Mouse (Mus musculus) midbrain, embryonic 14.5 days (tissue): ENCODE data around the gene Pgc. TPM values are rescaled to one million over a fixed set of nuclear protein-coding genes. Genes with fewer than 3 reads are reported as not detected.

Experiments used
- ATAC-seq: fragments of 200-750 bp; cut with Nextera tagmentation; 2 replicates; pipeline ENCODE4 v1.8.0; 2017; ENCODE audit warnings: moderate number of reproducible peaks, moderate library complexity; ENCODE audit not compliant: low FRiP score, low TSS enrichment
- DNase-seq: peaks from one replicate; pipeline ENCODE4 v3.0.0-alpha.2; 2015
- H3K27ac ChIP-seq: fragments of 300-500 bp; sonication (generic); replicated peaks from 2 replicates; pipeline ENCODE4 v1.5.1; 2014; ENCODE audit warnings: mild to moderate bottlenecking, low read depth, low read length, moderate library complexity
- H3K27me3 ChIP-seq: fragments of 300-500 bp; sonication (generic); 2 replicates; pipeline ENCODE4 v1.6.1; 2014; ENCODE audit warnings: low read length, control low read depth, mixed read lengths; ENCODE audit not compliant: control insufficient read depth, insufficient read depth
- H3K36me3 ChIP-seq: fragments of 300-500 bp; sonication (generic); 2 replicates; pipeline ENCODE4 v1.6.1; 2014; ENCODE audit warnings: low read length, control low read depth; ENCODE audit not compliant: control insufficient read depth, insufficient read depth
- H3K4me1 ChIP-seq: fragments of 300-500 bp; sonication (generic); 2 replicates; pipeline ENCODE4 v1.6.1; 2014; ENCODE audit warnings: mild to moderate bottlenecking, antibody characterized with exemption, low read length, control low read depth; ENCODE audit not compliant: control insufficient read depth, insufficient read depth
- H3K4me2 ChIP-seq: fragments of 300-500 bp; sonication (generic); 2 replicates; pipeline ENCODE4 v1.6.1; 2014; ENCODE audit warnings: mild to moderate bottlenecking, low read length, moderate library complexity
- H3K4me3 ChIP-seq: fragments of 300-500 bp; sonication (generic); replicated peaks from 2 replicates; pipeline ENCODE4 v1.5.1; 2014; ENCODE audit warnings: low read depth, low read length
- H3K9ac ChIP-seq: fragments of 300-500 bp; sonication (generic); replicated peaks from 2 replicates; pipeline ENCODE4 v1.6.1; 2014; ENCODE audit warnings: mild to moderate bottlenecking, low read length, moderate library complexity
- H3K9me3 ChIP-seq: fragments of 300-500 bp; sonication (generic); 2 replicates; pipeline ENCODE4 v1.6.1; 2016; ENCODE audit warnings: low read length, control low read depth, mixed read lengths; ENCODE audit not compliant: control insufficient read depth
- WGBS: fragments of 180-500 bp; shearing (Covaris S2); extraction: QIAGEN DNeasy Blood & Tissue Kit; methylation state at CpG from one replicate; pipeline ENCODE4 v1.1.7; 2014; 5-methylcytosine and 5-hydroxymethylcytosine counted together
- polyA plus RNA-seq: library from polyadenylated mRNA; unstranded; fragments of >200 nt; fragmentation: Nextera tagmentation; extraction: Ambion mirVana; gene quantifications from 2 replicates; pipeline ENCODE4 v1.2.1, GENCODE M21; 2014

Pgc gene
- polyA plus RNA-seq, 1 experiment from 2014 or later = not detected

- DNase-seq (peak; percentile 27), ATAC-seq (no peak)
- no peak overlapping the region for H3K9ac ChIP-seq
- no peaks in the 10 kb centered on the region for H3K4me1 ChIP-seq
- peak overlapping the region; percentile 12; the same call in 1 of the 2 replicates for H3K4me2 ChIP-seq
- no peaks in the 10 kb centered on the region for H3K27me3 ChIP-seq
- H3K27ac ChIP-seq = no peak overlapping the region; the same call in 1 of the 2 replicates
- H3K36me3 ChIP-seq = no peaks in the 10 kb centered on the region
- WGBS = 49% methylated on average over 17 of the region's 22 CpGs
- no peak overlapping the region for H3K4me3 ChIP-seq
- no peaks in the 10 kb centered on the region for H3K9me3 ChIP-seq
Observed at GRCm38 (mm10) chr17:47712889-47713571, 13.6 kb upstream of the Pgc start.

DNA sequence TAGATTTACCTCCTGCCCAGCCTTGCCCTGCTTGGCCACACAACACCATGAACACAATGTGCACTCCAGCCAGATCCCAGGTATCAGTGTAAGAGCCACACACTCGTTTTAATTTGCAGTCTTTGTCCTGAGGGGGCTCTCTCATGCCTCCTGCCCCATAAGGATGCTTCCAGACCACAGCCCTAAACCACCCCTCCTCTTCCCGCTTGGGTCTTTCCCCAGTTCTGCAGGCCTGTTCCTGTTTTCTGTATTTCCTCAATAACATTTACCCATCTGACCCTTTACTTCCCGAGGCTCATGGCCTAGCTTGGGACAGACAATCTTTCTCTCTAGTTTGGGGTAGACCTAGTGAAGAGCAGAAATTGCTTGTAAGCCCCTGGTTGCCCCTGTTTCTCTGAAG lies 11.6 kb upstream of the Pgc start:
- no peak for ATAC-seq
- Histone ChIP-seq H3K27ac (no peak overlapping the region), H3K4me1 (no peaks in the 10 kb centered on the region), H3K9ac (no peak overlapping the region), H3K27me3 (no peaks in the 10 kb centered on the region), H3K4me2 (no peak overlapping the region), H3K4me3 (no peak overlapping the region), H3K36me3 (no peaks in the 10 kb centered on the region), H3K9me3 (no peaks in the 10 kb centered on the region)
- 67% methylated on average over 3 of the region's 3 CpGs for WGBS
- DNase-seq = no peak

DNA sequence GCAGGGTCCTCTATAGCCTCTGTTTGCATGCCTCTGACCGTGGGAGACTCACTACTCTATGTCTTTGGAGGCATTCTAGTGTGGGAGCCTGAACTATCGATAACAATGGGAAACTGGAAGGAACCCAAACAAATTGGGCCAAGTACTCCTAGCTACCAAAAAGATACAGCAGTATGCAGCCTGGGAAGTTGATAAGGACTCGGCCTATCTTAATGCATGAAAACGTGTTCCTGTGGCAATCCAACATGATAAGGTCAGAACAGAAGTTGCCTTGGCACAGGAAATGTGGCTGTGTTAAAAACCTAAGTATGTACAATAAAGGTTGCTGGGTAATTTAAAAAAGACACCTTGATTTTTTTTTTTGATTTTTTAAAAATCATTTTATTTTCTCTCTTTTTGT lies 5.5 kb upstream of the Pgc start:
- Histone ChIP-seq H3K9ac (no peak overlapping the region), H3K4me2 (no peak overlapping the region), H3K27ac (no peak overlapping the region), H3K4me1 (no peaks in the 10 kb centered on the region), H3K9me3 (no peaks in the 10 kb centered on the region), H3K4me3 (no peak overlapping the region), H3K36me3 (no peaks in the 10 kb centered on the region), H3K27me3 (no peaks in the 10 kb centered on the region)
- DNase-seq (no peak), ATAC-seq (no peak)
- WGBS = 89% methylated on average over 4 of the region's 4 CpGs

DNA sequence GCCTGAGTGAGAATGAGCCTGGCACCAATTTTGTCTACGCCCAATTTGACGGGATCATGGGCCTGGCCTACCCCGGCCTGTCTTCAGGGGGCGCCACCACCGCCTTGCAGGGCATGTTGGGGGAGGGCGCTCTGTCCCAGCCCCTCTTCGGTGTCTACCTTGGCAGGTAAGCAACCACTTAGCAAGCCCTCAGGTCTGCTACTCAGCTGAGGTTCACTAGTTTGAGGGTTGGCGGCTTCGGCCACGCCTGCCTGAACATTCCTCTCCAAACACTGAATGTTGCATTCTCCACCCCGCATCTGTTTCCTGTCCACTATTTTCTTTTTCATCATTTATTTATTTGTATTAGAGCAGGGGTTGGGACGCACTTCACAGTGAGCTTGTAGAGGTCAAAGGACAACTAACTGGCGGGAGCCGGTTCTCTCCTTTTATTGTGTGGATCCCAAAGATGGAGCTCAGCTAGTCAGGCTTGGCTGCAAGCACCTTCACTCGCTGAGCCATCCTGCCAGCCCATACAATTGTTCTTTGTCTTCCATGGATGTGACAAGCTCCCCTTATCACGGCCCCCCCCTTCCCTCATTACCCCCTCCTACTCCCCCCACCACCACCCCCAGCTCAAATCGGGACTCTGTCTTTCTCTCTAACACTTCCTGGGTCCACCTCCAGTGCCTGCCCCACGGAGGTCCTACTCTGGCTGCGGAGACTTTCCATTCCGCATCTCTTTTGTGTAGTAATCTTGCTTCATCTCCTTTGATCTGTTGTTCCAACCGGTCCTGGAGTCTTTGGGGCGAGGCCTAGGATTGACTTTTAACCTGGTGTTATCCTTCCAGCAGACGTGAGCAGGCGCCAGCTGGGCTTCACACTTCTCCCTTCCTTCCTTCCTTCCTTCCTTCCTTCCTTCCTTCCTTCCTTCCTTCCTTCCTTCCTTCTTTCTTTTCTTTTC lies 4.3 kb downstream of the Pgc start:
- Histone ChIP-seq H3K36me3 (no peaks in the 10 kb centered on the region), H3K4me3 (no peak overlapping the region), H3K27me3 (no peaks in the 10 kb centered on the region), H3K27ac (no peak overlapping the region), H3K4me1 (no peaks in the 10 kb centered on the region), H3K4me2 (no peak overlapping the region), H3K9me3 (no peaks in the 10 kb centered on the region), H3K9ac (no peak overlapping the region)
- ATAC-seq (no peak), DNase-seq (no peak)
- WGBS = 45% methylated on average over 24 of the region's 24 CpGs

GRCm38 (mm10) chr17:47735553-47736100 lies 9.0 kb downstream of the Pgc start:
- H3K4me1 ChIP-seq = peaks cover 13% of the 10 kb centered on the region
- peaks cover 23% of the 10 kb centered on the region for H3K27me3 ChIP-seq
- H3K9ac ChIP-seq = no peak overlapping the region
- H3K4me3 ChIP-seq = no peak overlapping the region
- no peaks in the 10 kb centered on the region for H3K9me3 ChIP-seq
- H3K27ac ChIP-seq = no peak overlapping the region
- ATAC-seq (no peak), DNase-seq (no peak)
- no peak overlapping the region for H3K4me2 ChIP-seq
- H3K36me3 ChIP-seq = no peaks in the 10 kb centered on the region
- WGBS = 75% methylated on average over 14 of the region's 14 CpGs

DNA sequence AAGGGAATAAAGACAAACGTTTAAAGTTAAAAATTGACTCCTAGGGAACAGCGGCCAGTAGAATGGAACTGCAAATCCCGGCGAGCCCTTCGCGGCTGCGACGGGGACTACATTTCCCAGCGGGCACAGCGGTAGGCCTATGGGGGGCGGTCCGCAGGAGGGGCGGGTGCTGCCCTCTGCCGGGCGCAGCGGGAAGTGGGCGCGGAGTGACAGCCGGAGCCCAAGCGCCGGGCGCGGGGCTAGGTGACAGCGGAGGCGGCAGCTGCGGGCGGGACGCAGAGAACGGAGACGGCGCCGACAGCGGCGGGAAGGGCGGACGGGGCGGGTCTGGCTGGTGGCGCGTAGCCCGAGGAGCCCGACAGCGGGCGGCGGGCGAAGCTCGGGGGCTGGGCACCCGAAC lies 10.2 kb downstream of the Pgc start, which contains the start of gene Tfeb:
TSS of gene Tfeb (plus strand) at position 175 of the 400 bp plus-strand sequence.
- under 1% methylated on average over 47 of the region's 47 CpGs for WGBS

GRCm38 (mm10) chr17:47737271-47738065 lies 10.8 kb downstream of the Pgc start:
- H3K4me2 ChIP-seq = peak overlapping the region; percentile 95
- H3K36me3 ChIP-seq = no peaks in the 10 kb centered on the region
- no peaks in the 10 kb centered on the region for H3K9me3 ChIP-seq
- WGBS = under 1% methylated on average over 57 of the region's 60 CpGs
- peak overlapping the region; percentile 50 for H3K9ac ChIP-seq
- peak overlapping the region; percentile 56 for H3K4me3 ChIP-seq
- no peak overlapping the region for H3K27ac ChIP-seq
- peaks cover 13% of the 10 kb centered on the region for H3K4me1 ChIP-seq
- DNase-seq (peak; percentile 63), ATAC-seq (peak; percentile 73)
- H3K27me3 ChIP-seq = peaks cover 23% of the 10 kb centered on the region

More for the DNA sequence above, 10.2 kb downstream of the Pgc start, which contains the start of gene Tfeb:
- H3K4me2 ChIP-seq = peak within 1 kb of the TSS; percentile 95
- peaks cover 13% of the 10 kb centered on the region for H3K4me1 ChIP-seq
- no peak within 1 kb of the TSS for H3K27ac ChIP-seq
- DNase-seq = peak; percentile 98
- ATAC-seq = peak; percentile 80
- peak within 1 kb of the TSS; percentile 56 for H3K4me3 ChIP-seq
- no peaks in the 10 kb centered on the region for H3K36me3 ChIP-seq
- H3K9ac ChIP-seq = peak within 1 kb of the TSS; percentile 50
- H3K27me3 ChIP-seq = peaks cover 23% of the 10 kb centered on the region
- H3K9me3 ChIP-seq = no peaks in the 10 kb centered on the region
